Mouse (Mus musculus): ENCODE measurements around the gene Arhgef2.

The Arhgef2 gene

GRCm38 (mm10) chr3:88637134-88637533, 31.4 kb downstream of the Arhgef2 start:
- DNase-seq (ENCODE audit: low read depth, low spot score): no peak

GRCm38 (mm10) chr3:88639239-88639638, 33.5 kb downstream of the Arhgef2 start:
- DNase-seq (ENCODE audit: low read depth, low spot score): no peak

- DNase-seq (ENCODE audit: low read depth, low spot score): peak; percentile 49
Observed at GRCm38 (mm10) chr3:88640676-88641075, 34.9 kb downstream of the Arhgef2 start.

GRCm38 (mm10) chr3:88643078-88643477, 37.3 kb downstream of the Arhgef2 start:
- no peak for DNase-seq (ENCODE audit: low read depth, low spot score)

GRCm38 (mm10) chr3:88645937-88646336, 40.2 kb downstream of the Arhgef2 start:
- DNase-seq (ENCODE audit: low read depth, low spot score): no peak

- no peak for DNase-seq (ENCODE audit: low read depth, low spot score)
Observed at GRCm38 (mm10) chr3:88646426-88646995, 40.7 kb downstream of the Arhgef2 start.

GRCm38 (mm10) chr3:88647076-88647475, 41.3 kb downstream of the Arhgef2 start:
- no peak for DNase-seq (ENCODE audit: low read depth, low spot score)

GRCm38 (mm10) chr3:88647779-88648413, 42.1 kb downstream of the Arhgef2 start:
- no peak for DNase-seq (ENCODE audit: low read depth, low spot score)

GRCm38 (mm10) chr3:88648452-88649168, 42.8 kb downstream of the Arhgef2 start:
- no peak for DNase-seq (ENCODE audit: low read depth, low spot score)

GRCm38 (mm10) chr3:88649186-88649585, 43.4 kb downstream of the Arhgef2 start:
- DNase-seq (ENCODE audit: low read depth, low spot score): no peak

GRCm38 (mm10) chr3:88649967-88650366, 44.2 kb downstream of the Arhgef2 start:
- DNase-seq (ENCODE audit: low read depth, low spot score): no peak

GRCm38 (mm10) chr3:88650713-88651504, 45.1 kb downstream of the Arhgef2 start:
- DNase-seq (ENCODE audit: low read depth, low spot score): no peak

GRCm38 (mm10) chr3:88651669-88652618, 46.2 kb downstream of the Arhgef2 start:
- no peak for DNase-seq (ENCODE audit: low read depth, low spot score)

GRCm38 (mm10) chr3:88652846-88653515, 47.2 kb downstream of the Arhgef2 start, which contains the start of gene Rxfp4:
TSS of gene Rxfp4 (minus strand) at chr3:88653142.
- no peak for DNase-seq (ENCODE audit: low read depth, low spot score)

GRCm38 (mm10) chr3:88653516-88654370, 48.0 kb downstream of the Arhgef2 start:
- DNase-seq (ENCODE audit: low read depth, low spot score): no peak

- no peak for DNase-seq (ENCODE audit: low read depth, low spot score)
Observed at GRCm38 (mm10) chr3:88654621-88655020, 48.9 kb downstream of the Arhgef2 start.

GRCm38 (mm10) chr3:88655619-88656018, 49.9 kb downstream of the Arhgef2 start:
- DNase-seq (ENCODE audit: low read depth, low spot score): no peak

- DNase-seq (ENCODE audit: low read depth, low spot score): no peak
Observed at GRCm38 (mm10) chr3:88658441-88659127, 52.8 kb downstream of the Arhgef2 start.

- no peak for DNase-seq (ENCODE audit: low read depth, low spot score)
Observed at GRCm38 (mm10) chr3:88659798-88660197, 54.0 kb downstream of the Arhgef2 start.

Data from retina, postnatal 7 days (tissue).